Mouse (Mus musculus): ENCODE measurements around the gene Ints12.

Gene Ints12

GRCm38 (mm10) chr3:133091664-133092273 lies at the start of gene Ints12, which contains the start of gene Gstcd:
Ints12 (plus strand) TSS chr3:133091840.
Gstcd (minus strand) TSS chr3:133092033.
- DNase-seq (ENCODE audit: low read depth, low spot score) = peak; percentile 93

DNA sequence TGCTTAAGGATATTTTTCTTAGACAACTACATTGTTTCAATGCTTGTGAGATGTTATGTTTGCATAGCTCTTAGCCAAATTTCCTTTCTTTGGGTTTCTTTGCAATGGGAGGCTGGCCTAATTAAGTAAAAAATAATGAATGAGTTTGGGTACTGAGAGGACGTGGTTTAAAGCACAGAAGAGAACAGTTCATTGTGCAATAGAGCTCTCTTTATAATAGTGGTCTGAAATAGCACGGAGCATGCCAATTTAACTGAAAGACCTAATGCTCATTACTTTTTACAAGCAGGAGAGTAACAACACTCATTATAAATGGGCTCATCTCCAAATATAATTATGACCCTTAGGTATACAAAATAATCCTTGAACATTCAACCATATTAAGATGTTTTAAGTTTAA lies 39.6 kb upstream of the Ints12 start:
- DNase-seq (ENCODE audit: low read depth, low spot score) = no peak

- DNase-seq (ENCODE audit: low read depth, low spot score) = no peak
Observed at GRCm38 (mm10) chr3:133075560-133075959, 16.1 kb upstream of the Ints12 start.

DNA sequence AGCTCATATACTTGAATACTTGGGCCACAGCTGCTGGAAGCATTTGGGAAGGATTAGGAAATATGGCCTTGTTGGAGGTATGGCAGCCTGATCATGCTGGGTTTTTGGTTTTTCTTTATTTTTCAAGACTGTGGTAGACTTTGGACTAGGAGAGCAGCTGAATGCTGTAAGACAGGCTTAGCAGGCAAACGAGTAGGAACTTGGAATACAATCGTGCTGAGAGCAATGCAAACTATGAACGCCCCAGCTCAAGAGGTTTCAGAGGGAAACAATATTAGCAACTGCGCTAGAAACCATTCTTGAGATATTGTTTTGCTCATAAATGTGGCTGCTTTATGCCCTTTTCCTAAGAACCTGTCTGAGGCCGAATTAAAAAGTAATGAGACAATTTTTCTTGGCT lies 8.9 kb upstream of the Ints12 start:
- DNase-seq (ENCODE audit: low read depth, low spot score) = no peak

DNA sequence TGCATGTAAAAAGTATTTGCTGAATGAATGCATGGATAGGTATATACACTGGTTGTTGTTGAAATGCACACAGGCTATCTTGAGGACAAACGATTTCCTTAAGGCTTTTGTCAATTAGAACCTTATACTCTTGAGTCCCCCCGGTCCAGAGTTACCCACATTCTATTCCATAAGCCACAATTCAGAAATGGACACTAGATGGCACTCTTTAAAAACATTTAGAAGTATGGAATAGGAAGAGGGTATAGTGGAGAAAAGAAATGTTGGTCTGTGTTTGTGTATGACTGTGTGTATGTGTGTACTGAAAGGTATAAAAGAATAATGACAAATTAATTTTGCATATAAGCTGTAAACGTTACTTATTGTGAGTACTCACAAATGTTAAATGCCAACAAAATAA lies 5.8 kb upstream of the Ints12 start:
- DNase-seq (ENCODE audit: low read depth, low spot score) = peak; percentile 29

DNA sequence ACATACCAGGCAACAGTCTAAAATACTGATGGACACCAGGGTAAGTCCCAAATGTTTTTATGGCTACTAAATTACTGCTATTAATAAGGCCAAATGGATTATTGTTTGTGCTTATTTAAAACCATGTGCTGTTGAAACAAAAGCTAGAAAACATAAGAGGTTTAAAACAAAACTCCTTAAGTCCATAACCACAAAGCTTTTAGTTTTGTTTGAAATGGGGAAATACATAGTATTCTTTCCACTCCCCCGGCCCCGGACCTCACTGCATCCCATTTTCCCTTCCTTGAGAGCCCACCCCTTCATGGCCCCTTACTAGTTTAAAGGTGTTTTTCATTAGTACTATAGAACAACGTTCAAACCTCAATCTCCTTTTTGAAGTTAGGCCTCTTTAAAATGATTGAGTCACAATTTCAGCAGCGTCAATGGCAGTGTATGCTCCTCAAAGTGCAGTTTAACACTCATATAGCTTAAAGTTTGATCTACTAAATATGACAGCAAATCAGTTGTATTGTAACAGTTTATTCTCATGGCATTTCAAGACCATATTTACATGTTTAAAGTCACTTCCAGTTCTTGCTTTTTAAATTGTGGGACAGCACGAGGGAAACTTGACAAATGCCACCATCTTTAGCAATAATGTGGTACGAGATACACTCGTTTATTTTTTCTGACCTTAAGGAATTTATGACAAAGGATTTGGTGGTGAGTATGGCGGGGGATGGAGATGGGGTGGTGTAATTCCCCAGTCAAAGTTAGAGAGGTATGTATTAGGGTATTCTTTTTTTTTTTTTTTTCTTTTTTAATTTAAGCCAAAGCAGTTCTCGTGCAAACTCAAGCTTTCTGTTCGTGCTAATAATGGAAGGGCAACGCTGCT lies 1.2 kb upstream of the Ints12 start:
- no peak for DNase-seq (ENCODE audit: low read depth, low spot score)

GRCm38 (mm10) chr3:133091121-133091663 lies 448 bp upstream of the Ints12 start:
- DNase-seq (ENCODE audit: low read depth, low spot score) = peak; percentile 31

GRCm38 (mm10) chr3:133092274-133092853 lies 724 bp downstream of the Ints12 start:
- DNase-seq (ENCODE audit: low read depth, low spot score) = no peak

DNA sequence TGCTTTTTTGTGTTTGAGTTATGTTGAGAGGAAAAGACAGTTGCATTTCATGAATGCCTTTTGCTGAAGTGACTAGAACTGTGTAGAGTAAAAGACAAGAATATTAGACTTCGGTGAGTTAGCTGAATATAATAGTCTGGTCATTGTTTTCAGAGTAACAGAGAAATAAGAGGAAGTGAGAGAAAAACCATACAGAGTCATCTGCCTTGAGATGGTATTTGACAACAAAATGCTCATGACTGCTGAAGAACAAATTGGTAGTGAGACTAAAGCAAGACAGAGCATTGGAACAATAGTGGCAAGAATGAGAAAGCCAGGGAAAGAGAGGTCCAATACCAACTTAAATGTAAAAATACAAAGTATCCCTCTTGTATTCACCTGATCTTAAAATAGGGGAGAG lies 1.3 kb downstream of the Ints12 start:
- DNase-seq (ENCODE audit: low read depth, low spot score) = no peak

GRCm38 (mm10) chr3:133094305-133094704 lies 2.7 kb downstream of the Ints12 start:
- DNase-seq (ENCODE audit: low read depth, low spot score) = no peak

DNA sequence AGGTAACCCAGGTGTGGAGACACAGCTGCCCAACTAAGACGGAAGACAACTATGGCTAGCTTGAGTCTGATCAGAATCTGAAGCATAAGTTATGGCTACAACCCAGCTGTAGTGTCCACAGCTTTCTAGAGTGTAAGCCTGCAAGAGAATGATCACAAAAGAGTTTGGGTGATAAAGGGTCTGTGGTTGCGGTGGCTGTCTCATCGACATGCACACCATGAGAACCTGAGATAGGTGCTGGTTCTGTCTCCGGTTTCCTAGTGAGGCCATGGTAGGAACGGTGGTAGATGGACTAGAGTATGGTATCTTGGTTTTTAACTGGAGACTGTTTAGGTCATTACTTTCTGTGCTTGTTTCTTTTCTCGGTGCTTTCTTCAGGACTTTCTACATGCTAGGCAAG lies 6.3 kb downstream of the Ints12 start:
- DNase-seq (ENCODE audit: low read depth, low spot score) = no peak

- no peak for DNase-seq (ENCODE audit: low read depth, low spot score)
Observed at GRCm38 (mm10) chr3:133098336-133098735, 6.7 kb downstream of the Ints12 start.

DNA sequence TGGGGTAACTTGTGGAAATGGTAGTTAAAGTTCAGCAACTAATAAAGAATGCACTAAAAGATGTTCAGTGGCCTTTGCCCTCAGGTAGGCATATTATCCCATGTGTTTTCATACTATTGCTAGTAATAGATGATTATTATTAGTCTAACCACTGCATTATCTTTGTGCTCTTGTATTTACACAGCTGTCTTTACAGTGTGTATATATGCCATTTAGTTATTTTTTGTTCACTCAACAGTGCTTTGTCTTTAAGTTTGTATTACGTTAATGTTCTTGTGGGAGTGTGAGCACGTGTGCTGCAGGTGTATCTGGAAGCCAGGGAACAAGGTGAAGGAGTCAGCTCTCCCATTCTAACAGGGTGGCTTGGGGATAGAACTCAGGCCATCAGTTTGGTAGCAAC lies 7.3 kb downstream of the Ints12 start:
- DNase-seq (ENCODE audit: low read depth, low spot score) = no peak

- DNase-seq (ENCODE audit: low read depth, low spot score) = no peak
Observed at GRCm38 (mm10) chr3:133103768-133104167, 12.1 kb downstream of the Ints12 start.

DNA sequence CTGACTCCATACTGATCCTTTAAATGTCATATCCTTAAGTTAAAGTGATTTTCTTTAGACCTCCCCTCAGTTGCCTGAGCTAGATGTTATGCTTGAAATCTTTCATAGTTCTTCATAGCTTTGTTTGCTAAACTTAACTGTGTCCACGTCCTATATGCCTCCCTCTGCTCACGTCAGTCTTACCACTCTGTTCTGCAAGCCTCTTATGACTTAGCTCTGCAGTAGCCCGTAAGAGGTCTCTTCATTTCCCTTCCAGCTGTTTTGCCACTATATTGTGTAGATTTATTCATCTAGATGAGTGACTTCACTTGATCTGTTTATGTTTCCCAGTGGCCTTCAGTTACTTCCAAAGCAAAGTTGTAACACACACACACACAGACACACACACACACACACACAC lies 12.8 kb downstream of the Ints12 start:
- DNase-seq (ENCODE audit: low read depth, low spot score) = no peak

DNA sequence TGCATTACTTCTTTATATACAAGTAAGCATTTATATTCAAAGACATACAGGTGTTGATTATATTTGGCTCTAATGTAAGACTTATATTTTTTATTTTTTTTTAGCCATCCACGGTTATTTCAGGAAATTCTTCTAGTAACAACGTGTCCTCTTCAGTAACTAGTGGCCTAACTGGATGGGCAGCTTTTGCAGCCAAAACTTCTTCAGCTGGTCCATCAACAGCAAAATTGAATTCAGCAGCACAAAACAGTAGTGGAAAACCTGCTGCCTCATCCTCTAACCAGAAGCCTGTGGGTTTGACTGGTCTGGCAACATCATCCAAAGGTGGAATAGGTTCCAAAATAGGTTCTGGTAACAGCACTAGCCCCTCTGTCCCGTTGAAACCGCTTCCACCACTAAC lies 17.1 kb downstream of the Ints12 start:
- DNase-seq (ENCODE audit: low read depth, low spot score) = no peak

GRCm38 (mm10) chr3:133109844-133110243 lies 18.2 kb downstream of the Ints12 start:
- no peak for DNase-seq (ENCODE audit: low read depth, low spot score)

DNA sequence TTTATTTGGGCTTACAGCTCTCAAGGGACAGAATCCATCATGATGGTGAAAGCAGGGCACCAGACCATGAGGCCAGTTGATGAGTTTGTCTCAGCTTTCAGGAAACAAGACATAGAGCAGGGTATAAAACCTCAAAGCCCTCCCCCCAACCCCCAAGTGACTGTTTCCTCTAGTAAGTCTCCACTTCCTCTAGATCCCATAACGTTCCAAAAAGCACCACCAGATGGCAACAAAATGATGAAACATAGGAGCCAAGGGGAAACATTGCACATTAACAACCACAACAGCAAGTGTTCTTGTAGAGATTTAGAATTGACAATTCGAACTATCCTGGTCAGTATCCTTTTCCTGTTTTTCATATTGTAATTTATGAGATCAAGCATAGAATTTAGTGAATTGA lies 20.1 kb downstream of the Ints12 start:
- peak; percentile 27 for DNase-seq (ENCODE audit: low read depth, low spot score)

DNA sequence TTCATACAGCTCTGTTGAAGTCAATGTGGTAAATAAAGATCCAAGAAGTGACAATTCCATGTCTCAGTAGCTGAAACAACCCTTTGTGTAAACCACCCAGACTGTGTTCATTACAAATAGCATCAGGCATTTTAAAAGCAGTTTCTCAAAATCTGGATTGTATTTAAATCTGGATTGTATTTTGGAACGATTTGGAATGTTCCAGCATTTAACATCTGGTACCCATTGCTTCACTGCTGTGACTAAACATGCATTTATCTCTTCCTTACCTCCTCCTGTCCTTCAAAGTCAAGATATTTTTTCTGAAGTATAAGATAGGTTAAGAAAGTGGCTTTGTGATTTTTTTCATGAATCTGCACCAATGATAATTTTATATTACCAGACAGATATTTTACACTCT lies 21.6 kb downstream of the Ints12 start:
- no peak for DNase-seq (ENCODE audit: low read depth, low spot score)

GRCm38 (mm10) chr3:133131372-133131771 lies 39.7 kb downstream of the Ints12 start:
- no peak for DNase-seq (ENCODE audit: low read depth, low spot score)

DNA sequence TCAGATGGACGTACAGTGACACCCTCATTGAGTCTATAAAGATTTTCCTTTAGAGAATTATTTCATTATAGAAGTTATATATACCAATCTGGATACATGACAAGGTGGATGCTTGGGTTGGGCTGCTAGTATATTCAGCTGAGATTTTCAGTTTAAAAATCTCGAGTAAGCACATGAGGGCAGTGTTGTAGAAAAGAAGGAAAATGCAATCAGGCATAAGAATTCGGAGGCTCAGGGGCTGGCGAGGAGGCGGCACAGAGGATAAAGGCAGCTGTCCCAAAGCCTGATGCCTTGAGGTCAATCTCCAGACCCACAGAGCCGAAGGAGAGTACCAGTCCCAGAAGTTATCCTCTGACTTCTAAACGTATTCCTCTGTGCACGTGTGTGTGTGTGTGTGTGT lies 41.0 kb downstream of the Ints12 start:
- DNase-seq (ENCODE audit: low read depth, low spot score) = no peak

DNA sequence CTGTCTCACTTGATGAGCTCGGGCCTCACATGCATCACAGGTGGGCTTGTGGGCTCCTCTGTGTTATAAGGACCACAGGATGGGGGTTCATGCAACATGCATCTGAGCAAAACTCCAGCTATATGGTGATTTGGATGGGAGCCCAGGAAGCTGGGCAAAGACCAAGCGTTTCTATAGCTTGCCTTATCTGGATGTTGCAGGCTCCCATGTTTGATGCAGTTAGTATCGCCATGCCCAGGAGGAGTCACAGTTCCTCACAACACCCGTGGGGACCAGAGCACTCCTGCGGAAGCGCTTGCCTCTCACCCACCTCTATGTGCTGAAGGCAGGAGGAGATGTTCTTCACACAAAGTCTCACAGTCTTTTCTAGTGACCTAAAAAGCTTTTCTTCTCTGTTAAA lies 50.2 kb downstream of the Ints12 start:
- DNase-seq (ENCODE audit: low read depth, low spot score) = no peak

All from telencephalon, adult 2 months (tissue).